Mouse (Mus musculus) myocyte (in vitro differentiated cells): ENCODE measurements around the gene Hectd2. TPM values are rescaled to one million over a fixed set of nuclear protein-coding genes. Genes with fewer than 3 reads are reported as not detected.

ENCODE experiments used
- H3K27me3 ChIP-seq: one replicate; pipeline ENCODE4 v1.6.1; 2011; ENCODE audit not compliant: control insufficient read depth, insufficient read depth, insufficient read length
- H3K36me3 ChIP-seq: one replicate; pipeline ENCODE4 v1.6.1; 2011; ENCODE audit not compliant: control insufficient read depth, insufficient read depth
- H3K4me2 ChIP-seq: one replicate; pipeline ENCODE4 v1.6.1; 2011; ENCODE audit warnings: low read depth, control low read depth
- H3K4me3 ChIP-seq: one replicate; pipeline ENCODE4 v1.5.1; 2011; ENCODE audit warnings: mild to moderate bottlenecking, control low read depth, moderate library complexity
- H3K79me2 ChIP-seq: one replicate; pipeline ENCODE4 v1.6.1; 2011; ENCODE audit not compliant: control insufficient read depth, insufficient read depth
- H3ac ChIP-seq: one replicate; pipeline ENCODE4 v1.6.1; 2011; ENCODE audit not compliant: control insufficient read depth, insufficient read length
- CEBPB ChIP-seq: IDR thresholded peaks from 2 replicates; pipeline ENCODE4 v1.6.1; 2011; ENCODE audit warnings: mild to moderate bottlenecking, moderate library complexity; ENCODE audit not compliant: poor library complexity, insufficient read depth, severe bottlenecking
- E2F4 ChIP-seq: IDR thresholded peaks from one replicate; pipeline ENCODE4 v1.6.1; 2011; ENCODE audit warnings: mild to moderate bottlenecking, control low read depth, moderate library complexity; ENCODE audit not compliant: insufficient read depth
- MAX ChIP-seq: IDR thresholded peaks from one replicate; pipeline ENCODE4 v1.6.1; 2011; ENCODE audit warnings: low read depth, mild to moderate bottlenecking, control low read depth
- MYOD1 ChIP-seq, 3 experiments: IDR thresholded peaks; one replicate each; pipeline ENCODE4 v1.6.1; 2011; ENCODE audit warnings: control low read depth in 2 of 3, low read depth in 2 of 3, mild to moderate bottlenecking in 2 of 3, moderate library complexity in 1 of 3; ENCODE audit not compliant: insufficient read length in 2 of 3, control insufficient read depth in 1 of 3
- MYOG ChIP-seq, 3 experiments: IDR thresholded peaks; one replicate each; pipeline ENCODE4 v1.6.1; 2011; ENCODE audit warnings: control low read depth in 2 of 3, low read depth in 2 of 3, mild to moderate bottlenecking in 2 of 3; ENCODE audit not compliant: insufficient read length in 2 of 3, control insufficient read depth in 1 of 3, insufficient read depth in 1 of 3
- POLR2A ChIP-seq: IDR thresholded peaks from one replicate; pipeline ENCODE4 v1.6.1; 2011; ENCODE audit warnings: low read depth, mild to moderate bottlenecking, control low read depth, moderate library complexity; ENCODE audit not compliant: insufficient read length
- POLR2AphosphoS2 ChIP-seq: IDR thresholded peaks from one replicate; pipeline ENCODE4 v1.6.1; 2011; ENCODE audit warnings: low read depth, control low read depth; ENCODE audit not compliant: insufficient read length
- REST ChIP-seq: IDR thresholded peaks from one replicate; pipeline ENCODE4 v1.6.1; 2011; ENCODE audit warnings: mild to moderate bottlenecking, control low read depth, moderate library complexity; ENCODE audit not compliant: insufficient read depth, insufficient read length
- SRF ChIP-seq: IDR thresholded peaks from one replicate; pipeline ENCODE4 v1.6.1; 2011; ENCODE audit warnings: low read depth; ENCODE audit not compliant: control insufficient read depth, insufficient read length
- TCF12 ChIP-seq: IDR thresholded peaks from one replicate; pipeline ENCODE4 v1.6.1; 2011; ENCODE audit warnings: mild to moderate bottlenecking, control low read depth; ENCODE audit not compliant: poor library complexity, insufficient read depth, severe bottlenecking
- TCF3 ChIP-seq: IDR thresholded peaks from one replicate; pipeline ENCODE4 v1.6.1; 2011; ENCODE audit warnings: low read depth, control low read depth; ENCODE audit not compliant: insufficient read length
- USF1 ChIP-seq: IDR thresholded peaks from one replicate; pipeline ENCODE4 v1.6.1; 2011; ENCODE audit warnings: low read depth, mild to moderate bottlenecking, control low read depth, moderate library complexity
- polyA plus RNA-seq: library from polyadenylated mRNA; unstranded; fragments of >200 nt; fragmentation: generic; extraction: Trizol; gene quantifications from one replicate; pipeline ENCODE4 v1.2.1, GENCODE M21; 2012; ENCODE audit warnings: missing spikeins

Gene Hectd2
- polyA plus RNA-seq, 1 experiment, result 0.88 TPM

DNA sequence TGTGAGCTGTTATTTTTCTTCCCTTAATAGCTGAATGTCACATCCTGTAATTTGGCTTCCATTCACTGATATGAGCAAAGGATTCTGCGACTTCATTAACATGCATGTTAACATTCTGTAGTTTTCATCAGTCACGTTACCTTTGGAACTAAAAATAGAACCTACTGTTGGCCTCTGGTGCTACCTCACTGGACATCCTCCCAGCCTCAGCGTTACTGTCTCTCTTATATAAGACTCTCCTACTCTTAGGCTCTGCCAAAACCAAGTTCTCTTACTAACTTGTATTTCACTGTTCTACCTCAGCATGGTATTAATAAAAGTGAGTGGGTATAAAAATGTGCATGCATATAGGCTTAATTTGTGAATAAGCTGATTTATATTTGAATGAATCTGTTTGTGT is 26.4 kb downstream of the Hectd2 start:
- Histone ChIP-seq H3K4me2 (no peak overlapping the region), H3ac (no peak overlapping the region), H3K79me2 (no peaks in the 10 kb centered on the region), H3K4me3 (no peak overlapping the region), H3K27me3 (no peaks in the 10 kb centered on the region), H3K36me3 (no peaks in the 10 kb centered on the region)
- TF ChIP-seq MYOD1 (IDR thresholded peaks at IDR 0.05; ENCODE audit: control insufficient read depth in 1 of 3, insufficient read length in 2 of 3, low read depth in 2 of 3), result no peak
- TF ChIP-seq E2F4, result no peak
- no peak for TF ChIP-seq SRF
- no peak for TF ChIP-seq TCF12
- no peak for TF ChIP-seq TCF3
- TF ChIP-seq MAX, result no peak
- TF ChIP-seq CEBPB, result no peak
- no peak for TF ChIP-seq USF1
- no peak for TF ChIP-seq POLR2A
- no peak for TF ChIP-seq POLR2AphosphoS2
- TF ChIP-seq MYOG (IDR thresholded peaks at IDR 0.05; ENCODE audit: control insufficient read depth in 1 of 3, insufficient read depth in 1 of 3, insufficient read length in 2 of 3, low read depth in 2 of 3), result no peak
- TF ChIP-seq REST, result no peak

DNA sequence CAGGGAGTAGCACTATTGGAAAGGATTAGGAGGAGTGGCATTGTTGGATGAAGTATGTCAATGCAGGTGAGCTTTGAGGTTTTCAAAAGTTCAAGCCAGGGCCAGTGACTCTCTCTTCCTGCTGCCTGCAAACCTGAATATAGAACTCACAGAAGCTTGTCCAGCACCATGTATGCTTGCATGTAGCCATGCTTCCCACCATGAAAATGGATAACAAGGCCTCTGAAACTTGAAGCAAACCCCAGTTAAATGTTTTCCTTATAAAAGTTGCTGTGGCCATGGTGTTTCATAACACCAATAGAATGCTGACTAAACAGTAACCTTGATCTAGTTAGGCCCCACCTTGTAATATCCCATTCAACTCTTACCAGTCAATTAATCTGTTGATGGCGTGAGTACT is 27.7 kb downstream of the Hectd2 start:
- Histone ChIP-seq H3K79me2 (no peaks in the 10 kb centered on the region), H3K4me2 (no peak overlapping the region), H3ac (no peak overlapping the region), H3K27me3 (no peaks in the 10 kb centered on the region), H3K4me3 (no peak overlapping the region), H3K36me3 (no peaks in the 10 kb centered on the region)
- no peak for TF ChIP-seq E2F4

DNA sequence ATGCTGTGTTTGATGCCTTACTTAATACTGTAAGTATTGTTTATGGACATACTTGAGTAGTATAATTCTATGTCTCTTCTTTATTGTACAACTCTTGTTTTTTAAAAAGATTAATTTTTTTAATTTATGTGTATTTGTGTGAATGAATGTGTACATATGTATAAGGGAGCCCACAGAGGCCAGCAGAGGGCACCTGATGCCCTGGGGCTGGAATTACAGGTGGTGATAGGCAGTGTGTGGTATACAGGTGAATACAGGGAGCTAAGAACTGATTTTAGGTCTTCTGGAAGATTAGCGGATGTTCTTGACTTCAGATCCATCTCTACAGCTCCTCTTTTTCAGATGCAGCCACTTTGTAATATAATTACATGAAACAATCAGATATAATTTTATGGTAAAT is 31.1 kb downstream of the Hectd2 start:
- H3K79me2 ChIP-seq, result no peaks in the 10 kb centered on the region
- no peak overlapping the region for H3K4me3 ChIP-seq
- no peaks in the 10 kb centered on the region for H3K36me3 ChIP-seq
- TF ChIP-seq SRF (no peak), POLR2A (no peak), REST (no peak), MAX (no peak), USF1 (no peak), TCF12 (no peak), POLR2AphosphoS2 (no peak), TCF3 (no peak)
- no peak overlapping the region for H3ac ChIP-seq
- no peaks in the 10 kb centered on the region for H3K27me3 ChIP-seq
- H3K4me2 ChIP-seq, result no peak overlapping the region

DNA sequence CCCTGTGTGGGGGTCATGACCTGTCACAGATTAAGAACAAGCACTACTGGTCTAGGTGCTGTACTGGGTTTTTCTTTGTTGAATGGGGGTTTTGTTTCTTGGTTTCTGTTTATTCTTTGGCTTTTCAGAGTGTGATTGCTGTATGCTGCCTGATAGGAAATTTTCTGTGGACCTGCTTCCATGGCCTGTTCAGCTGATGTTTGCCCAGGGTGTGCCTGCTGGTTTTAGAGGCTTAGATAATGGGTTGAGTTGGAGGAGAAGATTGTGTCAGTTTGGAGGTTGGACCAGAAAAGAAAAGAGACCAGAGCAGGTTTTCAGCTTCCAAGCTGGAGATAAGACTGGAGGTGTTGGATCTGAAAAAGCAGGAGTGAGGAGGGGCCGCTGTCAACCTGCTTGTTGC is 40.0 kb downstream of the Hectd2 start:
- Histone ChIP-seq H3K4me2 (no peak overlapping the region), H3K79me2 (no peaks in the 10 kb centered on the region), H3K36me3 (no peaks in the 10 kb centered on the region), H3ac (no peak overlapping the region), H3K27me3 (no peaks in the 10 kb centered on the region), H3K4me3 (no peak overlapping the region)
- TF ChIP-seq CEBPB, result no peak
- no peak for TF ChIP-seq TCF3
- TF ChIP-seq MYOD1 (IDR thresholded peaks at IDR 0.05; ENCODE audit: control insufficient read depth in 1 of 3, insufficient read length in 2 of 3, low read depth in 2 of 3), result no peak
- TF ChIP-seq MYOG (IDR thresholded peaks at IDR 0.05; ENCODE audit: control insufficient read depth in 1 of 3, insufficient read depth in 1 of 3, insufficient read length in 2 of 3, low read depth in 2 of 3), result no peak

DNA sequence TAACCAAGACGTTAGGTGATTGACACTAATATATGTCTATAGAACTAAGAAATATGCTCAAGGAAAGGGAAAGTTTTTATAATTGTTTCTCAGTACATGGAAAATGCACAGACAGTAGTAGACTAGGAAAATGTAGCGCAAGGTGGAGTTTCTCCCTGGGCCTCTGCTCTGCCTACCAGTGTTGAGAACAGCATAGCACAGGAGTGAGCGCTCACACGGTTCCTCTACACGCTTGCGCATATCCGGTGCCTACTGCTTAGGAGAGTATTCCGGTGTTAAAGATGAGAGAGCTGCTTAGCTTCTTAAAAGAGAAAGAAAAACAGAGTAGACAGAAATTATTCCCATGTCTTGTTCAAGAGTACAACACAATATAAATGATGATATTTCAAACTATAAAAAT is 47.4 kb downstream of the Hectd2 start:
- H3K79me2 ChIP-seq, result no peaks in the 10 kb centered on the region
- TF ChIP-seq MYOD1 (IDR thresholded peaks at IDR 0.05; ENCODE audit: control insufficient read depth in 1 of 3, insufficient read length in 2 of 3, low read depth in 2 of 3), result no peak
- TF ChIP-seq POLR2AphosphoS2, result no peak
- no peak for TF ChIP-seq E2F4
- TF ChIP-seq TCF12, result no peak
- no peak for TF ChIP-seq REST
- TF ChIP-seq POLR2A, result no peak
- no peak for TF ChIP-seq MYOG (IDR thresholded peaks at IDR 0.05; ENCODE audit: control insufficient read depth in 1 of 3, insufficient read depth in 1 of 3, insufficient read length in 2 of 3, low read depth in 2 of 3)
- no peak for TF ChIP-seq TCF3
- no peak for TF ChIP-seq MAX
- TF ChIP-seq USF1, result no peak
- TF ChIP-seq SRF, result no peak
- TF ChIP-seq CEBPB, result no peak
- no peak overlapping the region for H3ac ChIP-seq

More for the DNA sequence above, 47.4 kb downstream of the Hectd2 start:
- Histone ChIP-seq H3K27me3 (no peaks in the 10 kb centered on the region), H3K4me3 (no peak overlapping the region), H3K36me3 (no peaks in the 10 kb centered on the region), H3K4me2 (no peak overlapping the region)
